Mouse (Mus musculus) stomach, postnatal 0 days (tissue): ENCODE results near the gene Zfp599.

Experiments used
- CTCF ChIP-seq: IDR thresholded peaks from 2 replicates; pipeline ENCODE4 v1.5.1; 2016; ENCODE audit warnings: antibody characterized with exemption, low read depth, mild to moderate bottlenecking, moderate library complexity
- EP300 ChIP-seq: optimal IDR thresholded peaks from 2 replicates; pipeline ENCODE3; 2016; ENCODE audit warnings: antibody characterized with exemption

GRCm38 (mm10) chr9:22225581-22226388, 33.9 kb downstream of the Zfp599 start, which contains the start of gene Zfp809:
- peak; percentile 86 for TF ChIP-seq CTCF
- TF ChIP-seq EP300: no peak
